Mouse (Mus musculus) frontal cortex, postnatal 10 days (tissue): ENCODE data around the gene Fam170b.

Experiments
- DNase-seq, 2 experiments: peaks; one replicate each; pipeline ENCODE4 v3.0.0; 2022; ENCODE audit warnings: low spot score in 2 of 2, mixed read lengths in 1 of 2

Gene Fam170b

GRCm38 (mm10) chr14:32833847-32834246 is at the start of gene Fam170b:
Gene Fam170b, plus strand, starts transcription at chr14:32833962.
- DNase-seq = no peak

GRCm38 (mm10) chr14:32784130-32784747 is 49.5 kb upstream of the Fam170b start:
- DNase-seq = no peak

- DNase-seq = no peak
Measured at GRCm38 (mm10) chr14:32784748-32785134, 49.0 kb upstream of the Fam170b start.

- DNase-seq = no peak
Measured at GRCm38 (mm10) chr14:32785556-32786130, 48.1 kb upstream of the Fam170b start, which contains the start of gene Tmem273. Gene Tmem273, plus strand, starts transcription at chr14:32785963.

GRCm38 (mm10) chr14:32787691-32788090 is 46.1 kb upstream of the Fam170b start:
- no peak for DNase-seq

GRCm38 (mm10) chr14:32796375-32796774 is 37.4 kb upstream of the Fam170b start:
- no peak for DNase-seq

- DNase-seq = no peak
Measured at GRCm38 (mm10) chr14:32797803-32798202, 36.0 kb upstream of the Fam170b start.

GRCm38 (mm10) chr14:32798355-32798754 is 35.4 kb upstream of the Fam170b start:
- DNase-seq = no peak

- no peak for DNase-seq
Measured at GRCm38 (mm10) chr14:32800048-32800447, 33.7 kb upstream of the Fam170b start.

- peak in 1 of 2 experiments; percentile 36 for DNase-seq
Measured at GRCm38 (mm10) chr14:32801016-32801661, 32.6 kb upstream of the Fam170b start.

- DNase-seq = no peak
Measured at GRCm38 (mm10) chr14:32801662-32802024, 32.1 kb upstream of the Fam170b start.

GRCm38 (mm10) chr14:32810111-32810510 is 23.7 kb upstream of the Fam170b start:
- no peak for DNase-seq

- DNase-seq = no peak
Measured at GRCm38 (mm10) chr14:32812429-32812828, 21.3 kb upstream of the Fam170b start.

- DNase-seq = no peak
Measured at GRCm38 (mm10) chr14:32814961-32815360, 18.8 kb upstream of the Fam170b start.

GRCm38 (mm10) chr14:32816533-32816932 is 17.2 kb upstream of the Fam170b start:
- DNase-seq = no peak

- DNase-seq = no peak
Measured at GRCm38 (mm10) chr14:32817258-32817657, 16.5 kb upstream of the Fam170b start.

GRCm38 (mm10) chr14:32819297-32819696 is 14.5 kb upstream of the Fam170b start:
- DNase-seq = no peak

GRCm38 (mm10) chr14:32822812-32823211 is 10.9 kb upstream of the Fam170b start:
- no peak for DNase-seq

GRCm38 (mm10) chr14:32823861-32824260 is 9.9 kb upstream of the Fam170b start:
- DNase-seq = no peak

- no peak for DNase-seq
Measured at GRCm38 (mm10) chr14:32824267-32825150, 9.3 kb upstream of the Fam170b start.

GRCm38 (mm10) chr14:32825426-32826032 is 8.2 kb upstream of the Fam170b start:
- DNase-seq = no peak

- DNase-seq = no peak
Measured at GRCm38 (mm10) chr14:32827165-32827564, 6.6 kb upstream of the Fam170b start.
